In genomic region chr12:100257779-100258178, GRCm38 (mm10) we compare ENCODE assay signal across 34 mouse cellular contexts.
"Had no signal": no experiment of that assay in that cellular context is flagged by ENCODE, and none has a peak within 500 bp of the region (broad histone marks: within the 10 kb centered on the region; RNA-seq: fewer than 3 reads in every experiment).

No protein-coding gene starts in this region.

- H3K4me2 ChIP-seq: heart, embryonic 11.5 days; heart, embryonic 12.5 days; heart, embryonic 13.5 days; heart, embryonic 15.5 days; hindbrain, embryonic 12.5 days; hindbrain, embryonic 14.5 days; hindbrain, embryonic 15.5 days; intestine, embryonic 15.5 days; kidney, embryonic 15.5 days had no signal

- DNase-seq: heart, postnatal 10 days; heart, postnatal 14 days; heart, postnatal 36 days; heart, postnatal 4 days; kidney, adult 11 months; kidney, adult 18-20 months; kidney, adult 2 months; kidney, adult 8-10 months; kidney, adult 9 months; kidney, postnatal 10 days; kidney, postnatal 14 days; kidney, postnatal 25 days; kidney, postnatal 36 days; kidney, postnatal 4 days; layer of hippocampus, adult 9-11 months; layer of hippocampus, postnatal 36 days had no signal

- H3K36me3 ChIP-seq: heart, embryonic 10.5 days; heart, embryonic 12.5 days; heart, embryonic 13.5 days; heart, embryonic 15.5 days; hindbrain, embryonic 10.5 days; hindbrain, embryonic 12.5 days; hindbrain, embryonic 15.5 days; intestine, embryonic 15.5 days; kidney, embryonic 15.5 days had no signal

- H3K27ac ChIP-seq: heart, embryonic 10.5 days; heart, embryonic 13.5 days; heart, embryonic 15.5 days; hindbrain, embryonic 10.5 days; hindbrain, embryonic 12.5 days; hindbrain, embryonic 14.5 days; hindbrain, embryonic 15.5 days; hindbrain, postnatal 0 days; intestine, embryonic 15.5 days; kidney, embryonic 15.5 days; kidney, postnatal 0 days; layer of hippocampus, adult 2 months had no signal

- H3K4me3 ChIP-seq: heart, embryonic 10.5 days; heart, embryonic 12.5 days; heart, embryonic 13.5 days; heart, embryonic 15.5 days; hindbrain, embryonic 10.5 days; hindbrain, embryonic 12.5 days; hindbrain, embryonic 15.5 days; intestine, embryonic 15.5 days; kidney, embryonic 15.5 days; layer of hippocampus, adult 2 months had no signal

- ATAC-seq: hindbrain, embryonic 16.5 days; hindbrain, postnatal 0 days; inflammation-experienced regulatory T-cells, adult 6 months; intestine, embryonic 15.5 days; intestine, embryonic 16.5 days; intestine, postnatal 0 days had no signal

- H3K27me3 ChIP-seq: heart, embryonic 12.5 days; heart, embryonic 15.5 days; hindbrain, embryonic 12.5 days; hindbrain, embryonic 15.5 days; intestine, embryonic 15.5 days; kidney, embryonic 15.5 days had no signal

- H3K9ac ChIP-seq: heart, embryonic 12.5 days; heart, embryonic 13.5 days; heart, embryonic 15.5 days; hindbrain, embryonic 12.5 days; hindbrain, embryonic 14.5 days; hindbrain, embryonic 15.5 days; intestine, embryonic 15.5 days; kidney, embryonic 15.5 days had no signal

- H3K9me3 ChIP-seq: heart, embryonic 10.5 days; heart, embryonic 12.5 days; heart, embryonic 13.5 days; heart, embryonic 15.5 days; hindbrain, embryonic 10.5 days; hindbrain, embryonic 12.5 days; hindbrain, embryonic 15.5 days; intestine, embryonic 15.5 days; kidney, embryonic 15.5 days had no signal

- H3K4me1 ChIP-seq: heart, embryonic 10.5 days; heart, embryonic 12.5 days; heart, embryonic 13.5 days; heart, embryonic 15.5 days; intestine, embryonic 15.5 days; kidney, embryonic 15.5 days had no signal
